Mouse (Mus musculus) midbrain, postnatal 0 days (tissue): ENCODE data around the gene Umps. TPM values are rescaled to one million over a fixed set of nuclear protein-coding genes. Genes with fewer than 3 reads are reported as not detected.

Experiments used
- ATAC-seq: fragments of 200-750 bp; cut with Nextera tagmentation; 2 replicates; pipeline ENCODE4 v1.8.0; 2017; ENCODE audit warnings: moderate number of reproducible peaks, mild to moderate bottlenecking, moderate TSS enrichment, moderate library complexity; ENCODE audit not compliant: low FRiP score
- DNase-seq: peaks from one replicate; pipeline ENCODE4 v3.0.0-alpha.2; 2015; ENCODE audit warnings: low spot score
- H3K27ac ChIP-seq: fragments of 300-500 bp; sonication (generic); 2 replicates; pipeline ENCODE4 v1.5.1; 2014; ENCODE audit warnings: low read depth, mild to moderate bottlenecking, low read length, mixed read lengths
- H3K27me3 ChIP-seq: fragments of 300-500 bp; sonication (generic); 2 replicates; pipeline ENCODE4 v1.6.1; 2014; ENCODE audit warnings: low read length, control low read depth, mixed read lengths; ENCODE audit not compliant: insufficient read depth
- H3K36me3 ChIP-seq: fragments of 300-500 bp; sonication (generic); 2 replicates; pipeline ENCODE4 v1.6.1; 2014; ENCODE audit warnings: low read length, control low read depth, mixed read lengths; ENCODE audit not compliant: insufficient read depth
- H3K4me1 ChIP-seq: fragments of 300-500 bp; sonication (generic); 2 replicates; pipeline ENCODE4 v1.6.1; 2014; ENCODE audit warnings: mild to moderate bottlenecking, control low read depth, antibody characterized with exemption, low read length, mixed read lengths; ENCODE audit not compliant: insufficient read depth
- H3K4me2 ChIP-seq: fragments of 300-500 bp; sonication (generic); 2 replicates; pipeline ENCODE4 v1.6.1; 2014; ENCODE audit warnings: low read depth, mild to moderate bottlenecking, low read length, mixed read lengths; ENCODE audit not compliant: poor library complexity, severe bottlenecking
- H3K4me3 ChIP-seq: fragments of 300-500 bp; sonication (generic); 2 replicates; pipeline ENCODE4 v1.5.1; 2014; ENCODE audit warnings: low read depth, mild to moderate bottlenecking, low read length, moderate library complexity
- H3K9ac ChIP-seq: fragments of 300-500 bp; sonication (generic); replicated peaks from 2 replicates; pipeline ENCODE4 v1.6.1; 2014; ENCODE audit warnings: mild to moderate bottlenecking, low read length, moderate library complexity, mixed read lengths; ENCODE audit not compliant: poor library complexity, severe bottlenecking
- H3K9me3 ChIP-seq: fragments of 300-500 bp; sonication (generic); 2 replicates; pipeline ENCODE4 v1.6.1; 2016; ENCODE audit warnings: low read length, control low read depth
- CTCF ChIP-seq: IDR thresholded peaks from 2 replicates; pipeline ENCODE4 v1.5.1; 2016; ENCODE audit warnings: antibody characterized with exemption, mild to moderate bottlenecking
- WGBS: fragments of 180-500 bp; shearing (Covaris S2); extraction: QIAGEN DNeasy Blood & Tissue Kit; methylation state at CpG from one replicate; pipeline ENCODE4 v1.1.7; 2014; 5-methylcytosine and 5-hydroxymethylcytosine counted together
- polyA plus RNA-seq: library from polyadenylated mRNA; unstranded; fragments of >200 nt; fragmentation: Nextera tagmentation; extraction: Ambion mirVana; gene quantifications from 2 replicates; pipeline ENCODE4 v1.2.1, GENCODE M21; 2015
- total RNA-seq: library from RNA; depleted of rRNA; stranded (reverse); fragments of >200 nt; gene quantifications from 2 replicates; pipeline ENCODE4 v1.2.3, GENCODE M21; 2014

Gene Umps
- total and polyA plus RNA-seq, 2 experiments from 2014 or later = 18.4 to 22.2 TPM

- no peak for TF ChIP-seq CTCF
- no peak for ATAC-seq
- H3K36me3 ChIP-seq = no peaks in the 10 kb centered on the region
Measured at GRCm38 (mm10) chr16:33939133-33939531, 27.7 kb downstream of the Umps start.

GRCm38 (mm10) chr16:33938311-33939132, 28.3 kb downstream of the Umps start:
- no peak for DNase-seq
- Histone ChIP-seq H3K27me3 (no peaks in the 10 kb centered on the region), H3K9me3 (no peaks in the 10 kb centered on the region), H3K4me2 (no peak overlapping the region), H3K36me3 (no peaks in the 10 kb centered on the region), H3K27ac (no peak overlapping the region), H3K9ac (no peak overlapping the region), H3K4me3 (no peak overlapping the region), H3K4me1 (peaks cover 8% of the 10 kb centered on the region; the same call in 1 of the 2 replicates)
- WGBS = 67% methylated on average over 12 of the region's 12 CpGs
- ATAC-seq = no peak
- TF ChIP-seq CTCF = no peak

More at GRCm38 (mm10) chr16:33939133-33939531, 27.7 kb downstream of the Umps start:
- no peak for DNase-seq
- 91% methylated on average over 2 of the region's 2 CpGs for WGBS
- Histone ChIP-seq H3K9me3 (no peaks in the 10 kb centered on the region), H3K4me2 (no peak overlapping the region), H3K9ac (no peak overlapping the region), H3K27ac (no peak overlapping the region), H3K4me1 (peaks cover 8% of the 10 kb centered on the region; the same call in 1 of the 2 replicates), H3K4me3 (no peak overlapping the region), H3K27me3 (no peaks in the 10 kb centered on the region)

- ATAC-seq (no peak), DNase-seq (no peak)
- Histone ChIP-seq H3K4me1 (peaks cover 8% of the 10 kb centered on the region; the same call in 1 of the 2 replicates), H3K9ac (no peak overlapping the region), H3K9me3 (no peaks in the 10 kb centered on the region), H3K36me3 (no peaks in the 10 kb centered on the region), H3K4me2 (no peak overlapping the region), H3K4me3 (no peak overlapping the region), H3K27me3 (no peaks in the 10 kb centered on the region), H3K27ac (no peak overlapping the region)
- WGBS = 73% methylated on average over 8 of the region's 8 CpGs
- TF ChIP-seq CTCF = no peak
Measured at GRCm38 (mm10) chr16:33937567-33937966, 29.3 kb downstream of the Umps start.

- H3K4me2 ChIP-seq = no peak overlapping the region
- DNase-seq (no peak), ATAC-seq (no peak)
- WGBS = 89% methylated on average over 4 of the region's 4 CpGs
- TF ChIP-seq CTCF = no peak
- H3K27me3 ChIP-seq = no peaks in the 10 kb centered on the region
- no peak overlapping the region for H3K27ac ChIP-seq
- no peak overlapping the region for H3K9ac ChIP-seq
- H3K36me3 ChIP-seq = no peaks in the 10 kb centered on the region
- peaks cover 8% of the 10 kb centered on the region; the same call in 1 of the 2 replicates for H3K4me1 ChIP-seq
- no peaks in the 10 kb centered on the region for H3K9me3 ChIP-seq
- no peak overlapping the region for H3K4me3 ChIP-seq
Measured at GRCm38 (mm10) chr16:33936885-33937284, 30.0 kb downstream of the Umps start.

GRCm38 (mm10) chr16:33935407-33935785, 31.4 kb downstream of the Umps start:
- no peak for ATAC-seq
- no peak for TF ChIP-seq CTCF
- no peak for DNase-seq
- no peak overlapping the region for H3K4me3 ChIP-seq
- H3K4me2 ChIP-seq = no peak overlapping the region
- WGBS = 96% methylated on average over 6 of the region's 6 CpGs
- no peak overlapping the region for H3K9ac ChIP-seq
- H3K36me3 ChIP-seq = no peaks in the 10 kb centered on the region
- H3K9me3 ChIP-seq = no peaks in the 10 kb centered on the region
- no peaks in the 10 kb centered on the region for H3K27me3 ChIP-seq
- H3K27ac ChIP-seq = no peak overlapping the region
- H3K4me1 ChIP-seq = no peaks in the 10 kb centered on the region

GRCm38 (mm10) chr16:33934701-33935406, 32.0 kb downstream of the Umps start:
- Histone ChIP-seq H3K27me3 (no peaks in the 10 kb centered on the region), H3K4me1 (no peaks in the 10 kb centered on the region), H3K4me2 (no peak overlapping the region), H3K9ac (no peak overlapping the region; the same call in 1 of the 2 replicates), H3K27ac (no peak overlapping the region), H3K9me3 (no peaks in the 10 kb centered on the region), H3K36me3 (no peaks in the 10 kb centered on the region), H3K4me3 (no peak overlapping the region)
- no peak for TF ChIP-seq CTCF
- 57% methylated on average over 5 of the region's 5 CpGs for WGBS
- ATAC-seq = no peak
- DNase-seq = peak; percentile 69
